Mouse (Mus musculus) central nervous system, embryonic 14 days (tissue): ENCODE measurements around the gene Ripor3. TPM values are rescaled to one million over a fixed set of nuclear protein-coding genes. Genes with fewer than 3 reads are reported as not detected.

Experiments used
- polyA plus RNA-seq: library from polyadenylated mRNA; depleted of rRNA; stranded (reverse); fragments of >200 nt; gene quantifications from 2 replicates; pipeline ENCODE4 v1.2.3, GENCODE M21; 2012; rRNA removed

The Ripor3 gene
- 1.4 and 4.1 TPM in 2 replicates for polyA plus RNA-seq

DNA sequence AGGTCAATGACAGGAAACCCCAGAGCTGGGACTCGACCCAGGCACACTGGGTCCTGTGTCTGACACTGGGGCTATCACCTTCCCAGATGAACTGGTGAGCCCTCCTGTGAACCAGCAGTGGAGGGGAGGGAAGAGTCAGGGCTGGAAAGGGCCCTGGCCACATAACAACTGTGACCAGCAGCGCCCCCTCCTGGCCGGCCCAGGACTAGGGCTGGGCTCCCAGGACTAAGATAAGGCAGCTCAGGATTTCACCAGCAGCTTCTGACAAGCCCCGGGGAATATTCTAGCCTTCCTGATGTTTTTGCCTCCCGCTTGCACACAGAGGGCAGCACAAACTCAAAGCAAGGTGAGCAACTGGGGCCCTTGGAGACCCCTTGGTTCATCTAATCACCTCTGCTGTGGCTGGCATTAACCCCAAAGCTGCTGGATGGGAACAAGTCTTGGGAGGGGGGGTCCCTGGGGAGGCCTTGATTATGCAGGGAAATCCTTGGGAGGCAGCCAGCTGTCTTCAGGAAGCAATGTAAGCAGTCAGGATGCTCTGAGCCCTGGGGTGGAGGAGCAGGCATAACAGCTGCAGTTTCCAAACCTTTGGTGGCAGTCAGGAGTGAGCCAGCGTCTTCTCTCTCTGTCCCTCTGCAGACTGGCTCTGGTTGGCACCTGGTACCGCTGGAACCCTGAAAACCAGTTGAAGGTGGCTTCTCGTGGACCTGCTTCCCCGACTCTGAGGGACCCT is at the start of gene Ripor3:
Gene Ripor3 (minus strand): TSS at position 683 of the 733 bp plus-strand sequence.

DNA sequence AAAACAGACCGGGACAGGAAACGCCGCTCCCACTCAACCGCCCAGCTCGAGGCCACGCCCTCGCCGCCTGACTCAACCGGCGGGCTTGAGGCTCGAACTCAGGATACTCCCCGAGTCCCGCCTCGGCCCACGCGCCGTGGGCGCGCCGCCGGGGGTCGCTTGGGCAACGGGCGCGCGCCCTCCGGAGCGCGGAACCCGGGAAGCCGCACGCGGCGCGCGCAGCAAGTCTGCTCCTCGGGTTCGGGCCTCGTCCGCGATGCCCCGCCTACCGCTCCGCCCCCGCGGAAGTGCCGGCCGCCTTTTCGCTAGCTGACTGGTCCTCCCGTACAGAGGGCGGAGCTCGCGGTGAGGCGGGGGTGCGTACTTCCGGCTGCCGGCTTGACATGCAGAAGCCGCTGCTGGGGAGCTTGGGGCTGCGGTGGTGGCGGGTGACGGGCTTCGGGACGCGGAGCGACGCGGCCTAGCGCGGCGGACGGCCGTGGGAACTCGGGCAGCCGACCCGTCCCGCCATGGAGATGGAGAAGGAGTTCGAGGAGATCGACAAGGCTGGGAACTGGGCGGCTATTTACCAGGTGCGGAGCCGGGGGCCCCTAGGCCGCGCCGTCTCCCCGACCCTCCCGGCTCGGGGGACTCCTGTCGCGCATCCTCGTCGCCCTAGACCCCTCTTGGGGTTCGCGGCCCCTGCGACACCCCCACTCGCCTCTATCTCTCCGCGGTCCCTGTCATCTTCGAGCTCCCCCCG is 78.3 kb downstream of the Ripor3 start, which contains the start of gene Ptpn1:
Gene Ptpn1 (plus strand): TSS at position 73 of the 742 bp plus-strand sequence.

Other genes with a start within 250 kb of the Ripor3 start
- gene Ptpn1, start 78.6 kb downstream of the Ripor3 start, polyA plus RNA-seq, result 48.5 and 54.4 TPM in 2 replicates
- 8.0 and 8.3 TPM in 2 replicates for gene Pard6b, start 70.4 kb upstream of the Ripor3 start, polyA plus RNA-seq
- 82.2 and 83.7 TPM in 2 replicates for gene Adnp, start 196.5 kb upstream of the Ripor3 start, polyA plus RNA-seq
- gene Gm20716, start 219.7 kb upstream of the Ripor3 start, polyA plus RNA-seq, result 30.1 and 34.8 TPM in 2 replicates
- 17.0 and 18.6 TPM in 2 replicates for gene Dpm1, start 220.0 kb upstream of the Ripor3 start, polyA plus RNA-seq
- gene Mocs3, start 220.0 kb upstream of the Ripor3 start, polyA plus RNA-seq, result 13.0 and 14.3 TPM in 2 replicates